Mouse (Mus musculus): ENCODE data around the gene Eefsec. TPM values are rescaled to one million over a fixed set of nuclear protein-coding genes. Genes with fewer than 3 reads are reported as not detected.

Gene Eefsec
- total and polyA plus RNA-seq, 3 experiments, result 27.5 to 378 (median 40.7) TPM

- Histone ChIP-seq H3K27me3 (ENCODE audit: control insufficient read depth in 1 of 2, insufficient read depth in 2 of 2, low read length in 2 of 2) (no peaks in the 10 kb centered on the region), H3K9ac (ENCODE audit: control insufficient read depth, low read depth, low read length, poor library complexity, severe bottlenecking) (no peak overlapping the region), H3K9me3 (replicated peaks; ENCODE audit: insufficient read depth, low read length) (no peaks in the 10 kb centered on the region), H3K79me2 (ENCODE audit: control insufficient read depth, insufficient read depth, low read length, poor library complexity) (no peaks in the 10 kb centered on the region), H3K27ac (ENCODE audit: control insufficient read depth, low read depth, low read length) (no peak overlapping the region), H3K4me1 (ENCODE audit: control insufficient read depth in 1 of 2, insufficient read depth in 2 of 2, low read length in 2 of 2) (peaks cover 6 to 10% of the 10 kb centered on the region in 2 experiments; a peak in 3 of 4 replicates), H3K4me3 (ENCODE audit: control insufficient read depth in 1 of 2, insufficient read depth in 1 of 2, low read depth in 2 of 2, low read length in 2 of 2) (no peak overlapping the region), H3K36me3 (ENCODE audit: control insufficient read depth in 1 of 2, insufficient read depth in 2 of 2, low read length in 2 of 2) (no peaks in the 10 kb centered on the region; a peak in 2 of 4 replicates)
- no peak for DNase-seq (ENCODE audit: low read depth, low spot score)
- TF ChIP-seq RAD21 (IDR thresholded peaks at IDR 0.05; ENCODE audit: low read depth, low read length) (no peak), BHLHE40 (IDR thresholded peaks at IDR 0.05; ENCODE audit: borderline replicate concordance, low read depth, low read length) (no peak), SMC3 (IDR thresholded peaks at IDR 0.05; ENCODE audit: low read depth, low read length) (no peak)
Observed at GRCm38 (mm10) chr6:88262160-88262559, 184.2 kb downstream of the Eefsec start.

GRCm38 (mm10) chr6:88260645-88261044, 185.7 kb downstream of the Eefsec start:
- Histone ChIP-seq H3K36me3 (ENCODE audit: control insufficient read depth in 1 of 2, insufficient read depth in 2 of 2, low read length in 2 of 2) (peaks cover 0 to 14% of the 10 kb centered on the region in 2 experiments; a peak in 3 of 4 replicates), H3K4me1 (ENCODE audit: control insufficient read depth in 1 of 2, insufficient read depth in 2 of 2, low read length in 2 of 2) (peaks cover 14 to 24% of the 10 kb centered on the region in 2 experiments), H3K79me2 (ENCODE audit: control insufficient read depth, insufficient read depth, low read length, poor library complexity) (no peaks in the 10 kb centered on the region), H3K9ac (ENCODE audit: control insufficient read depth, low read depth, low read length, poor library complexity, severe bottlenecking) (no peak overlapping the region), H3K27ac (ENCODE audit: control insufficient read depth, low read depth, low read length) (no peak overlapping the region), H3K27me3 (ENCODE audit: control insufficient read depth in 1 of 2, insufficient read depth in 2 of 2, low read length in 2 of 2) (no peaks in the 10 kb centered on the region), H3K4me3 (ENCODE audit: control insufficient read depth in 1 of 2, insufficient read depth in 1 of 2, low read depth in 2 of 2, low read length in 2 of 2) (no peak overlapping the region), H3K9me3 (replicated peaks; ENCODE audit: insufficient read depth, low read length) (no peaks in the 10 kb centered on the region)
- DNase-seq (ENCODE audit: low read depth, low spot score), result no peak
- TF ChIP-seq TCF12 (IDR thresholded peaks at IDR 0.05; ENCODE audit: low read depth, low read length) (peak; percentile 5; the same call in 1 of the 2 replicates), ELF1 (IDR thresholded peaks at IDR 0.05; ENCODE audit: low read depth, low read length) (no peak), CTCF (IDR thresholded peaks at IDR 0.05 in 2 of 3, conservative IDR thresholded peaks at IDR 0.05 in 1 of 3; ENCODE audit: control insufficient read depth in 1 of 3, insufficient read depth in 1 of 3, low read depth in 2 of 3, low read length in 3 of 3, poor library complexity in 1 of 3, severe bottlenecking in 1 of 3) (no peak)

GRCm38 (mm10) chr6:88259621-88260020, 186.7 kb downstream of the Eefsec start:
- no peak overlapping the region for H3K27ac ChIP-seq (ENCODE audit: control insufficient read depth, low read depth, low read length)
- H3K79me2 ChIP-seq (ENCODE audit: control insufficient read depth, insufficient read depth, low read length, poor library complexity), result no peaks in the 10 kb centered on the region
- no peak for DNase-seq (ENCODE audit: low read depth, low spot score)
- H3K4me3 ChIP-seq (ENCODE audit: control insufficient read depth in 1 of 2, insufficient read depth in 1 of 2, low read depth in 2 of 2, low read length in 2 of 2), result no peak overlapping the region
- H3K36me3 ChIP-seq (ENCODE audit: control insufficient read depth in 1 of 2, insufficient read depth in 2 of 2, low read length in 2 of 2), result peaks cover 0 to 24% of the 10 kb centered on the region in 2 experiments; a peak in 3 of 4 replicates
- peaks cover 22 to 34% of the 10 kb centered on the region in 2 experiments for H3K4me1 ChIP-seq (ENCODE audit: control insufficient read depth in 1 of 2, insufficient read depth in 2 of 2, low read length in 2 of 2)
- TF ChIP-seq MAFK (IDR thresholded peaks at IDR 0.05; ENCODE audit: borderline replicate concordance, low read depth, low read length), result no peak
- no peak for TF ChIP-seq MAZ (IDR thresholded peaks at IDR 0.05; ENCODE audit: low read depth, low read length)
- TF ChIP-seq USF2 (IDR thresholded peaks at IDR 0.05; ENCODE audit: borderline replicate concordance in 1 of 2, insufficient read depth in 1 of 2, low read depth in 1 of 2, low read length in 2 of 2), result no peak
- TF ChIP-seq POLR2AphosphoS5 (IDR thresholded peaks at IDR 0.05; ENCODE audit: borderline replicate concordance, low read depth, low read length), result no peak
- no peak for TF ChIP-seq GABPA (IDR thresholded peaks at IDR 0.05; ENCODE audit: low read depth, low read length)
- no peak for TF ChIP-seq SMC3 (IDR thresholded peaks at IDR 0.05; ENCODE audit: low read depth, low read length)
- TF ChIP-seq ZC3H11A (IDR thresholded peaks at IDR 0.05; ENCODE audit: low read depth, low read length), result no peak
- TF ChIP-seq TAL1 (IDR thresholded peaks at IDR 0.05; ENCODE audit: low read length), result no peak
- H3K27me3 ChIP-seq (ENCODE audit: control insufficient read depth in 1 of 2, insufficient read depth in 2 of 2, low read length in 2 of 2), result no peaks in the 10 kb centered on the region
- no peaks in the 10 kb centered on the region for H3K9me3 ChIP-seq (replicated peaks; ENCODE audit: insufficient read depth, low read length)
- H3K9ac ChIP-seq (ENCODE audit: control insufficient read depth, low read depth, low read length, poor library complexity, severe bottlenecking), result no peak overlapping the region
